Mouse (Mus musculus) testis, adult 2 months (tissue): Measurements from ENCODE around the gene Stard9. TPM values are rescaled to one million over a fixed set of nuclear protein-coding genes. Genes with fewer than 3 reads are reported as not detected.

Experiments used
- H3K27ac ChIP-seq: fragments of 200-500 bp; 2 replicates; pipeline ENCODE4 v1.5.1; 2012; ENCODE audit warnings: low read depth, low read length; ENCODE audit not compliant: control insufficient read depth, insufficient read depth
- H3K27me3 ChIP-seq: fragments of 200-500 bp; 2 replicates; pipeline ENCODE4 v1.6.1; 2012; ENCODE audit warnings: mild to moderate bottlenecking, low read length, moderate library complexity; ENCODE audit not compliant: control insufficient read depth, insufficient read depth
- H3K36me3 ChIP-seq: fragments of 200-500 bp; 2 replicates; pipeline ENCODE4 v1.6.1; 2012; ENCODE audit warnings: mild to moderate bottlenecking, low read length; ENCODE audit not compliant: control insufficient read depth, insufficient read depth
- H3K4me1 ChIP-seq: fragments of 200-500 bp; 2 replicates; pipeline ENCODE4 v1.6.1; 2012; ENCODE audit warnings: low read length; ENCODE audit not compliant: control insufficient read depth, insufficient read depth
- H3K4me3 ChIP-seq: fragments of 200-500 bp; 2 replicates; pipeline ENCODE4 v1.5.1; 2012; ENCODE audit warnings: low read depth, mild to moderate bottlenecking, low read length, moderate library complexity, mixed read lengths; ENCODE audit not compliant: control insufficient read depth
- CTCF ChIP-seq: fragments of 200-500 bp; IDR thresholded peaks from 2 replicates; pipeline ENCODE4 v1.5.1; 2012; ENCODE audit warnings: low read depth, mild to moderate bottlenecking, inconsistent platforms, low read length, moderate library complexity; ENCODE audit not compliant: control insufficient read depth, insufficient read depth, insufficient replicate concordance
- POLR2A ChIP-seq: fragments of 200-500 bp; IDR thresholded peaks from 2 replicates; pipeline ENCODE4 v1.6.1; 2012; ENCODE audit warnings: low read depth, mild to moderate bottlenecking, inconsistent platforms, low read length, moderate library complexity; ENCODE audit not compliant: control insufficient read depth
- polyA plus RNA-seq: library from polyadenylated mRNA; depleted of rRNA; stranded (reverse); fragments of >200 nt; gene quantifications from 2 replicates; pipeline ENCODE4 v1.2.3, GENCODE M21; 2012; rRNA removed

Stard9 gene
- polyA plus RNA-seq, 1 experiment: 26.9 TPM

DNA sequence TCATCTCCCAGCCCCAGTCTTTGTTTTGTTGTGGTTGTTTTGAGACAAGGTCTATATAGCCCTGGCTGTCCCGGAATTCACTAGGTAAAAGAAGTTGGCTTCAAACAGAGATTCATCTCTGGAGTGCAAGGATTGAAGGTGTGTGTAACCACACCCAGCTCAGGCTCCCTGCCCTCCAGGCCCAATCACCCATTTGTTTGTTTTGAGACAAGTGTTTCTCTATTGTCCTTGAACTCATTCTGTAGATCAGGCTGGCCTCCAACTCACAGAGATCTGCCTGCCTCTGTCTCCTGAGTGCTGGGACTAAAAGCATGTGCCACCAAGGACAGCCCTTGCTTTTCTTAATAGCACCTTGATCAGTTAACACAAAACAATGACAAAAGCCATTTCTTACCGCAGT is 119.1 kb downstream of the Stard9 start:
- no peaks in the 10 kb centered on the region for H3K27me3 ChIP-seq
- H3K4me3 ChIP-seq: no peak overlapping the region
- H3K27ac ChIP-seq: no peak overlapping the region
- no peaks in the 10 kb centered on the region for H3K4me1 ChIP-seq
- H3K36me3 ChIP-seq: peaks cover 2% of the 10 kb centered on the region
- no peak for TF ChIP-seq CTCF
- TF ChIP-seq POLR2A: no peak

DNA sequence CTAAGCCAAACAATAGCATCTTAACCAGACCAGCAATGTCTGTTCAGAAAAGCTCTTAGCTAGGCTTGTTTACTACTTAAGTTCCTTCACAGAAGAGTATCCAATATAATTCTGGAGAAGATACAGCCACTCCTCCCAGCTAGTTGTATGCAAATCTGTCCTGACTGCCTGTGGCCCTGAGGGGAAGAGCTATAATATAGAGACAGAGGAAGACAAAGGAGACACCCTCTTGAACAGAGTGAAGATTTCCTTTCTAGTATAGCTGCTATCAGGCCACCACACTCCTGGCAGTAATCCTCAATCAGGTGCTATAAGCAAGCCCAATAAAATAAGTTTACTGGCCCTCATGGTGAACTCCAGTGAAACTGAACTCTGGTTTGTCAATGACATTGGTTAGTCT is 133.0 kb downstream of the Stard9 start:
- TF ChIP-seq POLR2A: no peak
- TF ChIP-seq CTCF: no peak
- Histone ChIP-seq H3K27me3 (no peaks in the 10 kb centered on the region), H3K36me3 (peaks cover 3% of the 10 kb centered on the region; the same call in 1 of the 2 replicates), H3K4me3 (no peak overlapping the region), H3K27ac (no peak overlapping the region), H3K4me1 (no peaks in the 10 kb centered on the region)

DNA sequence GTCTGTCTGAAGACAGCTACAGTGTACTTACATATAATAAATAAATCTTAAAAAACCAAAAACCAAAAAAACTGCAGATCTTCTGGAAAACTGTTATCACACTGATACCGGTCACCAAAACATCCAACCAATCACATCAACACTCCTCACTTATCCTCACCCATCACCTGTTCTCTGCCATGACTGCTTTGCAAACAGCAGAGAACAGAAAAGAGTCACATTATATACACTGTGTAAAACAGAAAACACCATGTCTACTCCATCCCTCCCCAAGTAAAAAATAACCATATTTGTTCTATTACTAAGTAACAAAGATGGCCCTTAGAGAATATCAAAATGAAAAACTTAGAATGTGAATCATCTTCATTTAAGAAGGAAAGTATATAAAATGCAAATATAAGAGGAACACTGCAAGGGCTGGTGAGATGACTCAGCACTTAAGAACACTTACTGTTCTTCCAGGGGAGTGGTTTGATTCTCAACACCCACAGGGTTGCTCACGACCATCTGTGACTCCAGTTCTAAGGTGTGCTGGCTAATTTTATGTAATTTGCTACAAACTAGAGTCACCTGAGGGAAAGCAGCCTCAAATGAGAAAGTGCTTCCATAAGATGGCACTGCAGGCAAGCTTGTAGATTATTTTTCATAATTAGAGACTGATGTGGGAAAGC is 141.5 kb downstream of the Stard9 start:
- H3K4me3 ChIP-seq: no peak overlapping the region
- H3K36me3 ChIP-seq: no peaks in the 10 kb centered on the region
- TF ChIP-seq POLR2A: no peak
- no peak for TF ChIP-seq CTCF

More for the DNA sequence above, 141.5 kb downstream of the Stard9 start:
- Histone ChIP-seq H3K27ac (no peak overlapping the region), H3K27me3 (no peaks in the 10 kb centered on the region), H3K4me1 (no peaks in the 10 kb centered on the region)

Other genes starting within 250 kb of the Stard9 start
- 7.2 and 8.4 TPM in 2 replicates for gene Ganc, start 225.2 kb upstream of the Stard9 start, polyA plus RNA-seq
- gene Tmem87a, start 225.0 kb upstream of the Stard9 start, polyA plus RNA-seq: 6.7 and 7.2 TPM in 2 replicates
- 0.75 and 1.2 TPM in 2 replicates for gene Capn3, start 173.1 kb upstream of the Stard9 start, polyA plus RNA-seq
- gene Zfp106, start 65.3 kb upstream of the Stard9 start, polyA plus RNA-seq: 19.7 and 19.8 TPM in 2 replicates
- gene Snap23, start 61.5 kb upstream of the Stard9 start, polyA plus RNA-seq: 9.9 and 14.7 TPM in 2 replicates
- gene Haus2, start 19.7 kb upstream of the Stard9 start, polyA plus RNA-seq: 3.0 and 5.0 TPM in 2 replicates
- gene Lrrc57, start 19.6 kb upstream of the Stard9 start, polyA plus RNA-seq: 217 and 232 TPM in 2 replicates
- 44.9 and 51.4 TPM in 2 replicates for gene Cdan1, start 221.0 kb downstream of the Stard9 start, polyA plus RNA-seq
- 81.2 and 82.3 TPM in 2 replicates for gene Ttbk2, start 221.5 kb downstream of the Stard9 start, polyA plus RNA-seq